In genomic region chr2:153274919-153275247, GRCm38 (mm10) we compare ENCODE assay signal across 27 mouse cellular contexts. TPM values are rescaled to one million over a fixed set of nuclear protein-coding genes. Genes with fewer than 3 reads are reported as not detected.
DNase-seq lines count a peak whose midpoint lies in the region; ATAC-seq lines count a peak whose summit lies in the region.
"Had no signal": no experiment of that assay in that cellular context is flagged by ENCODE, and none has a peak within 500 bp of the region (broad histone marks: within the 10 kb centered on the region; RNA-seq: fewer than 3 reads in every experiment).

No protein-coding gene starts in this region.

- 77% methylated on average over 6 of the region's 6 CpGs for WGBS in heart, embryonic 10.5 days
- 63% methylated on average over 6 of the region's 6 CpGs for WGBS in liver, embryonic 15.5 days (ENCODE audit: insufficient replicate concordance)

- no peak for DNase-seq in heart, embryonic 10.5 days (ENCODE audit: low spot score)
- DNase-seq in heart, postnatal 4 days, result no peak
- peak; percentile 10 for DNase-seq in thymus, postnatal 4 days
- no peak for DNase-seq in thymus, postnatal 0 days (ENCODE audit: low spot score)
- DNase-seq in lung, postnatal 10 days, result no peak
- no peak for DNase-seq in right cerebral cortex, postnatal 36 days (ENCODE audit: low spot score in 2 of 2)
- no peak for DNase-seq in lung, postnatal 36 days
- DNase-seq: cerebellum, adult 8-10 months; cerebellum, postnatal 36 days; embryo, embryonic 11 days; gastrocnemius, postnatal 14 days; heart, adult 11 months; kidney, postnatal 36 days; layer of hippocampus, postnatal 36 days; lung, adult 18-20 months; midbrain, embryonic 14.5 days; retina, postnatal 1 day; right cerebral cortex, postnatal 25 days; thymus, adult 18-20 months had no signal

- H3K27ac ChIP-seq in heart, embryonic 10.5 days, result peak overlapping the region; percentile 1; the same call in 1 of the 2 replicates
- peak overlapping the region; percentile 29 for H3K27ac ChIP-seq in liver, embryonic 15.5 days (replicated peaks)
- H3K27ac ChIP-seq: embryonic facial prominence, embryonic 13.5 days; hindbrain, embryonic 14.5 days; neural tube, embryonic 13.5 days had no signal

- no peak overlapping the region for H3K4me2 ChIP-seq in liver, embryonic 15.5 days
- H3K4me2 ChIP-seq: embryonic facial prominence, embryonic 13.5 days; hindbrain, embryonic 14.5 days; neural tube, embryonic 13.5 days had no signal

- H3K4me1 ChIP-seq in heart, embryonic 10.5 days, result peaks cover 10% of the 10 kb centered on the region
- H3K4me1 ChIP-seq in liver, embryonic 15.5 days (replicated peaks), result peaks cover 43% of the 10 kb centered on the region
- H3K4me1 ChIP-seq: neural tube, embryonic 13.5 days had no signal

- H3K36me3 ChIP-seq in heart, embryonic 10.5 days, result no peaks in the 10 kb centered on the region
- H3K36me3 ChIP-seq in liver, embryonic 15.5 days (replicated peaks), result no peaks in the 10 kb centered on the region
- H3K36me3 ChIP-seq: embryonic facial prominence, embryonic 13.5 days; neural tube, embryonic 13.5 days had no signal

- no peak overlapping the region for H3K4me3 ChIP-seq in heart, embryonic 10.5 days
- H3K4me3 ChIP-seq in liver, embryonic 15.5 days (replicated peaks), result no peak overlapping the region
- H3K4me3 ChIP-seq: embryonic facial prominence, embryonic 13.5 days; erythroblast, embryonic 14.5 days; megakaryocyte, embryonic 14.5 days; neural tube, embryonic 13.5 days had no signal

- 0 out of 2 replicates have a peak, but pooled peaks have one; percentile 23 for ATAC-seq in liver, embryonic 15.5 days (ENCODE audit: insufficient read depth)
- ATAC-seq: forebrain, embryonic 16.5 days; inflammation-experienced regulatory T-cells, adult 6 months had no signal

- H3K9me3 ChIP-seq in heart, embryonic 10.5 days, result no peaks in the 10 kb centered on the region
- H3K9me3 ChIP-seq in liver, embryonic 15.5 days (replicated peaks), result no peaks in the 10 kb centered on the region
- H3K9me3 ChIP-seq: embryonic facial prominence, embryonic 13.5 days; megakaryocyte, embryonic 14.5 days; neural tube, embryonic 13.5 days had no signal

- H3K9ac ChIP-seq in liver, embryonic 15.5 days, result no peak overlapping the region
- H3K9ac ChIP-seq: embryonic facial prominence, embryonic 13.5 days; hindbrain, embryonic 14.5 days; neural tube, embryonic 13.5 days had no signal

- H3K27me3 ChIP-seq in heart, embryonic 10.5 days (ENCODE audit: insufficient read depth, poor library complexity, severe bottlenecking), result no peaks in the 10 kb centered on the region
- H3K27me3 ChIP-seq in liver, embryonic 15.5 days, result no peaks in the 10 kb centered on the region
- H3K27me3 ChIP-seq: embryonic facial prominence, embryonic 13.5 days; megakaryocyte, embryonic 14.5 days; neural tube, embryonic 13.5 days had no signal

RNA-seq across cellular contexts. Expression of gene Kif3b, which starts 16.3 kb away (rescaled TPM):
- 4.1 and 4.4 TPM in 2 replicates for polyA plus RNA-seq in heart, embryonic 10.5 days (2016; fragmentation: Nextera tagmentation; extraction: Ambion mirVana)
- total RNA-seq in heart, postnatal 4 days (2021), result 10 to 100 TPM; 12.9 to 13.4 TPM
- 6.5 and 7.3 TPM in 2 replicates for polyA plus RNA-seq in thymus, postnatal 0 days (2015; fragmentation: Nextera tagmentation; extraction: Ambion mirVana)
- 1.4 and 2.0 TPM in 2 replicates for polyA plus RNA-seq in liver, embryonic 15.5 days (2015; fragmentation: Nextera tagmentation; extraction: Ambion mirVana)

RNA-seq across cellular contexts. Expression of gene Pofut1, which starts 33.5 kb away (rescaled TPM):
- polyA plus RNA-seq in heart, embryonic 10.5 days (2016; fragmentation: Nextera tagmentation; extraction: Ambion mirVana), result 4.4 and 6.1 TPM in 2 replicates
- total RNA-seq in heart, postnatal 4 days (2021), result 10 to 100 TPM; 21.8 to 25.0 TPM
- polyA plus RNA-seq in thymus, postnatal 0 days (2015; fragmentation: Nextera tagmentation; extraction: Ambion mirVana), result 2.7 and 4.6 TPM in 2 replicates
- polyA plus RNA-seq in liver, embryonic 15.5 days (2015; fragmentation: Nextera tagmentation; extraction: Ambion mirVana), result 2.6 TPM in 2 replicates

RNA-seq across cellular contexts. Expression of gene Plagl2, which starts 33.7 kb away (rescaled TPM):
- 22.4 and 22.8 TPM in 2 replicates for polyA plus RNA-seq in heart, embryonic 10.5 days (2016; fragmentation: Nextera tagmentation; extraction: Ambion mirVana)
- 1 to 10 TPM; 8.4 to 9.7 TPM for total RNA-seq in heart, postnatal 4 days (2021)
- polyA plus RNA-seq in thymus, postnatal 0 days (2015; fragmentation: Nextera tagmentation; extraction: Ambion mirVana), result 12.1 and 14.5 TPM in 2 replicates
- 17.1 TPM in 2 replicates for polyA plus RNA-seq in liver, embryonic 15.5 days (2015; fragmentation: Nextera tagmentation; extraction: Ambion mirVana)

RNA-seq across cellular contexts. Expression of gene Tspyl3, which starts 49.6 kb away (rescaled TPM):
- polyA plus RNA-seq in heart, embryonic 10.5 days (2016; fragmentation: Nextera tagmentation; extraction: Ambion mirVana), result 7.7 and 8.8 TPM in 2 replicates
- 1 to 10 TPM; 2.7 to 3.0 TPM for total RNA-seq in heart, postnatal 4 days (2021)
- 24.0 and 25.6 TPM in 2 replicates for polyA plus RNA-seq in thymus, postnatal 0 days (2015; fragmentation: Nextera tagmentation; extraction: Ambion mirVana)
- polyA plus RNA-seq in liver, embryonic 15.5 days (2015; fragmentation: Nextera tagmentation; extraction: Ambion mirVana), result 2.1 and 2.6 TPM in 2 replicates
